Mouse (Mus musculus): ENCODE data around the gene Entpd1.

Entpd1 gene

DNA sequence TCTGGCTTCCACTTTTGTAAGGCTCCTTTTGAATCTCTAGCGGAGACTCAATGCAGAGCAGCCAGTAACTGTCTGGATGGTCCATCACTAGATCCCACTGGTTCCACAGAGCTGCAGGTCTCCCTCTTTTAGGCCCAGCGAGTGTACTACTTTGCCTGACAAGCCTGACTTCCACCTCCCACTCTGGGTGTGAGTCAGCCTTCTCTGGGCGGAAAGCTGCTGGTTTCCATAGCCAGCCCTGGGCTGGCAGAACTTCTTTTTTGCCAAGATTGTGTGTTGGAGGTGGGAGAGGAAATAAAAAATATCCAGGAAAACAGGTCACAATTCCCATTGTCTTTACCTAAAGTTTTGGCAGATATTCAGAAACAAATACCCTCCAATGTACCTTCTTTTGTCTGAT, 17.9 kb downstream of the Entpd1 start:
- DNase-seq, result no peak

- DNase-seq, result no peak
Measured at GRCm38 (mm10) chr19:40630606-40631005, 18.4 kb downstream of the Entpd1 start.

GRCm38 (mm10) chr19:40632193-40632592, 20.0 kb downstream of the Entpd1 start:
- DNase-seq, result no peak

- no peak for DNase-seq
Measured at GRCm38 (mm10) chr19:40632668-40633067, 20.5 kb downstream of the Entpd1 start.

DNA sequence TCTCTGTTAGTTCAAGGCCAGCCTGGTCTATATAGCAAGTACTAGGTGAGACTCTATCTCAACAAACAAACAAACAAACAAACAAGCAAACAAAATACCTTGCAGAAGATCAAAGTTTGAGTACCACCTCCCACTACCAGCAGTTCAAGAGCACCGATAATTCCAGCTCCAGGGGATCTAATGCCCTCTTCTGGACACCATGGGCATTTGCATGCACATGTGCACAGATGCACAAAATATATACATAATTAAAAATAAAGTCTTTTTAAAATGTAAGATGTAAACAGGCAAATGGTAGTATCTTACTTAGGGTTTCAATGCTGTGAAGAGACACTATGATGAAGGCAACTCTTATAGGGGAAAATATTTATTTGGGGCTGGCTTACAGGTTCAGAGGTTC, 21.0 kb downstream of the Entpd1 start:
- no peak for DNase-seq

DNA sequence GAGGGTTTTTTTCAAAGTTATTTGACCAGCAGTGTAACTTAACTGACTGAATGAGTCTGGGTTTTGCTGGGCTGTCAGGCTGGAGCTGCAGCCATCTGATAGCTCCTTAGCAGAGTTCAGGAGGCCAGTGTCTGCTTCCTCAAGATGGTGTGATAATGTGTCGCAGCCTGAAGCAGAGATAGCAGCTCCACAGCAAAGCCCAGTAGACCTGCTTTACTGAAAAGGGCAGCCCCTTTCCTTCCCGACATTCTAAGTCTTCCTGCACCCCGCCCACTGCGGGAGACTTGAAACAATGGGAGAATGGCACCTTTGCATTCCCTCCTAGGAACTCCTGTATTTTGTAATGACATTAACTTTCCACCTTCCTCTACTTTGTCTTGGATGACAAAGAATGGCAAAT, 24.9 kb downstream of the Entpd1 start:
- no peak for DNase-seq

DNA sequence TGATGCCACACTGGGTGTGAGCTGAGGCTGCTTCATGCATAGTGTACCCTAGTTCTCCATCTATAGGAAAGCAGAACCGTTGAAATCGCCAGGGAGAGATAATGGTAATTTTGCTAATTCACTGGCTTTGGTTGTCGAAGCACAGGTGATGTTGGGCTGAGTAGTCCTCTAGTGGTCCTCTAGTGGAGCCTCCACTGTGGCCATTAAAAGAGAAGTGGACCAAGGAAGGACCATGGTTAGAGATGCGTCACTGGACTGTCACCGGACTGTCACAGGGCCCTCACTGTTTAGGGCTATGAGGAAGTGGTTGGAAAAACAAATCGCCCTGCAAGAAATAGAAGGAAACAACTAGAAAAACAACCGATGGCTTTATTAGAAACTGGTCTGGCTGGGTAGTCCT, 25.4 kb downstream of the Entpd1 start:
- DNase-seq, result no peak

DNA sequence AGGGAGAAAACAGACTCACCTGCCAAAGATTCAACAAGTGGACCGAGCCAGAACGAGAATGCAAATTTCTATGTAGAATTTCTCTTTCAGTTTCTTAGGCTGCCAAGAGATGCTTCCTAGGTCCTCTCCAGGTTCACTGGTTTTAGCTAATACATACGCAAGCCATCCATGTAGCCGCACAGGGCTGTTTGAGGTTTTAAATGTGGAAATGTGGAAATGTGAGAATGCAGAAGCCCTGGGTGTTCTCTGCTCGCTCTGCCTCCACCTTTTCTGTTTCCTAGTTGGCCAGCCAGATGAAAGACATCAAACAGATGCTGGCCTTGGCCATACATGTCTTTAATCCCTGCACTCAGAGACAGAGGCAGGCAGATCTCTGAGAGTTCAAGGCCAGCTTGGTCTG, 26.4 kb downstream of the Entpd1 start:
- no peak for DNase-seq

GRCm38 (mm10) chr19:40639729-40640304, 27.7 kb downstream of the Entpd1 start:
- DNase-seq, result no peak

GRCm38 (mm10) chr19:40640799-40641198, 28.6 kb downstream of the Entpd1 start:
- no peak for DNase-seq

DNA sequence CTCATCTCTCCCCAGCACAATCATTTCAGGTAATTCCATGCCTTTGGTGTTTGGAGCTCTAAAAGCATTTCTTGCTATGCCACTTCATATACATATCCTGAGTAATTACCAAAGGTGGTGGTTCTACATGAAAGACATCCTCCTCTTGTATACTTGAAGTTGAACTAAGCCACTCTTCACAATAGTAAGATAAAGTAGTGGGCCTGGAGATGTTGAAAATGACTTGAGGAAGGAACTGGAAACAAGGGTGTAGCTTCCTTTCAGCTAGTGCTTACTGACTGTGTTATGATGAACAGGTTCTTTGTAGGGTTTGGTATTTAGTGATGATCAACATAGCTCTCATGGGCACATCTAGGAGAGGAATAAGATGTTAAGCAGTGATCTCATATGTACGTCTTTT, 31.7 kb downstream of the Entpd1 start:
- DNase-seq, result no peak

- no peak for DNase-seq
Measured at GRCm38 (mm10) chr19:40646379-40646778, 34.2 kb downstream of the Entpd1 start.

DNA sequence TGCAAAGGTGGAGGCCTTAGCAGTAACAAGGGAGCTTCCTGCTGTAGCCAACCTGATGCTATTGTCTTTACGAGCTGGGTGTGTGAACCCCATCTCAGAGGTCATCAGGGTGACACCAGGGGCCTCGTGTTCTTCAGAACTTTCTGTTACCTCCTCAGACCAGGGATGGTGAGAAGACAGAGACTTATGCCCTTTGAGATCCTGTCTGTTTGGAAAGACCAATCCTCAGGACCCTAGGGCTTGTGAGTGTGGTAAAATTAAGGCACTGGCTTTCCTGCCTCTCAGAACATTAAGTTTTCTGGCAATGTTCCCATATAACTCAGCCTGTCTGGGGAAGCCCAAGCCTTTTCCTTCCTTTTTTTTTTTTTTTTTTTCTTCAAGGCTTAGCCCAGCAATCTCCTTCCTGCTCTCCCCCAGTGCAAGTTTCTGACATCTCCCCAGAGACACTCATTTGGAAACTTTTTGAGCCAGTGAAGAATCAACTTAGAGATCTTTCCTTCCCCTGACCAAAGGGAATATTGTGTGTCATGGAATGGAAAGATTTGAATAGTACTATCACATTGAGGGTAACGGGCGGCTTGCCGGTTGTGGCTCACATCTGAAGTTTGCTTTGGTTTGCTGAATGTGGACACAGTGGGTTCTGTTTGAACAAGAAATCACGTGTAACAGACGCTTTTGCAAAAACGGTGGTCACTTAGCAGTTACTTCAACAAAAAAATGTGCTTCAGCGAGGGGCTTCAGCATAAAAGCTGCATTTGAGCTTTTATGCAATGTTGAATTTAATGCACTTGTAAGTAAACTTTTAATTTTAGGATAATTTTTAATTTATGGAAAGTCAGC, 35.4 kb downstream of the Entpd1 start:
- no peak for DNase-seq

DNA sequence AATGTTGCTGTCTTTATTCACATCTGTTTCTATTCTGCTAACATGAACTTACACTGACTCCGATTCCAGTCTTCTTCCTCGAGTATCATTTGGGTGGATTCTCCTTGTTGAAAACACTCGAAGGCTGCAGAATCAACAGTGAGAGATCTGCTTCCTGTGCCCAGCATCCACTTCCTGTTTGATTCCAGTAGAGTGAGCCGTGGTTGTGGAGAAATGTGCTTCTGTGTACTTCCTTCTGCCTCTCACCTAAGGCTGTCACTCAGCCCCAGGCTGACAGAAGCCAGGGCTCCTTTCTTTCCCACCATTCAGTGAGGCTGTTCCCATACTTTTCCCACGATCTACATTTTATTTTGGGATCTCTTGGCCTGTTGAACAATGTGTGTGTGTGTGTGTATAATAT, 37.9 kb downstream of the Entpd1 start:
- no peak for DNase-seq

DNA sequence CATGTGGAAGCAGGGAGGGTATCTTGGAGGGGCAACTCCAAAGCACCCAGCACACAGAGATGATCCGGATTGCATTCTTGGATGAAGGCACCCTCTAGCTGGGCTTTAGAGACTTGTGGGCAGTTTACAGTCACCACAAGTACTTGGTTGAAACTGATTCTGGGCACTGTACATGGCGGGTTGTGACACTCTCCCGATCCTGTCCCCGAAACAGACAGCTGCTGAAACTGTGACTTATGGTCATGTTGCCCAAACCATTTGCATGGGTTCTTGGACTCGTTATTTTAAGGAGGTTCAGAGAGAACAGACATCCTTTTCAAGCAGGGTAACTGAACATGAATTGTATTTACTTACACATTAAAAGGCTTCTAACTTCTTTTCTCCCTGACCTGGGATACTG, 44.0 kb downstream of the Entpd1 start:
- no peak for DNase-seq

DNA sequence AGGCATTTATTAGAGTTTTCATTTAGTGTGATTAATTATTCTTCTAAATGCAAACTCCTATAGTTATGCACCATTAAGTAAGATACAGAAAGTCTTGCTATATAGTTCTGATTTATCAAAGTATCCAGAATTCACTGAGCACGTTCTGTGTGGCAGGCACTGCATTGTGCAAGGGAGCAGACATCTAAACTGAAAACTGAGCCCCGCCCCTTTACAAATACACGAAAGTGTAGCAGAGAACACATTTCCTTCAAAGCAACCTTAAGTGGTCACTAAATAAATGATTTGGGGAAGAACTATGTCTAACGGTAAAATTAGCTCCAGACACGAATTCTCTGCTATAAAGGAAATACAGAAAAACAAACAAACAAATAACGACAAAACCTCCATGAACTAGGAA, 46.1 kb downstream of the Entpd1 start:
- DNase-seq, result no peak

GRCm38 (mm10) chr19:40658935-40659334, 46.8 kb downstream of the Entpd1 start:
- no peak for DNase-seq

GRCm38 (mm10) chr19:40659651-40660478, 47.7 kb downstream of the Entpd1 start:
- no peak for DNase-seq

GRCm38 (mm10) chr19:40660510-40660909, 48.3 kb downstream of the Entpd1 start:
- no peak for DNase-seq

DNA sequence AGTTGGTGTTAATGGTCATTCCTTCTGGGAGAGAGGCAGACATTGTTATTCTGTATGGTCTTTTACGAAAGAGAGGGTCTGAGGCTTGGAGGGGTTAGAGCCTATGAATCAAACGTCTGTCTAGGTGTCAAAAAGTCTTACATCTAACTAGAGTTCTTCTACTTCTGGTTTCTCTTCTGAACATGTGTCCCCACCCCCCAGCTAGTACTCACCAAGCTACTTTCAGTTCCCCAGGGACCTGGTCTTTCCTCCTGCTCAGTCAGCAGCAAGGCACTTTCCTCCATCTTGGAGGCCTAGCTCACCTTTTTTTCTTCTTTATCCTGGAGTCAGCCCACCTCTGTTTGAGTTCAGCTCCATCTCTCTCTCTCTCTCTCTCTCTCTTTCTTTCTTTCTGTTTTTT, 48.9 kb downstream of the Entpd1 start:
- no peak for DNase-seq

DNA sequence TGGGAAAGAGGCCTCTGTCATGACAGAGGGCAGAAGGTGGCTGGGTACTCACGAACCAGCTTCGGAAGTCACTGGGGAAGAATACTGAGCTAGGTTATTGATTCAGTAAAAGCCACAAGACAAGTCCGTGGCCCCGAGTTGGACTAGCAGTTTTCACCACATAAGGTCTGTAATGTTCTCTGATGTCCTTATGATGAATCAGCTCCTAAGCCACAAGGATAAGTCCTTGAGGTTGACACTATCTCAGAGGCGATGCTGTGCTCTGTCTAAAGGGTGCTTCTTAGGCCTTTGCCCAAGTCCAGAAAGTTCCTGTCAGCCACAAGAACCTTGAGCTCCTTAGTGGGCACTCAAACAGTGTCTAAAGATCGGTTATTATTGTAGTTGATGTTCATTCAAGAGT, 49.7 kb downstream of the Entpd1 start:
- no peak for DNase-seq

- no peak for DNase-seq
Measured at GRCm38 (mm10) chr19:40662727-40663126, 50.6 kb downstream of the Entpd1 start.

- DNase-seq, result no peak
Measured at GRCm38 (mm10) chr19:40665778-40666177, 53.6 kb downstream of the Entpd1 start.

DNA sequence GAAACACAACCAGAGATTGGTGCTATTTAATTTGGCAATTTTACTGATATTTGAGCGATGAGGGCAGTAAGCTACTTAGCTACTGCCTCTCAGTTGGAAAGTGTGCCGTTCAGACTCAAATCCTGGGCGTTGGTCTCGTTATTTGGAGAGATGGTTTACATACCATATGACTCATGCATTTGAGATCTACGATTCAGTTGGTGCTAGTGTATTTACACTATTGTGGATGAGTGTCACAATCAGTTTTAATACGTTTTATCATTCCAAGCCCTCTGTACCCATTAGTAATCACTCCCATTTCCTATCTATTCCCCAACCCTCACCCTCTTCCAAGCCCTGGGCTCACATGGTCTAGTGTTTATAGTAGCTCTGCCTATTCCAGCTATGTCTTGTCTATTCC, 54.9 kb downstream of the Entpd1 start:
- DNase-seq, result no peak
